Mouse (Mus musculus): ENCODE data around the gene Slc40a1.

DNA sequence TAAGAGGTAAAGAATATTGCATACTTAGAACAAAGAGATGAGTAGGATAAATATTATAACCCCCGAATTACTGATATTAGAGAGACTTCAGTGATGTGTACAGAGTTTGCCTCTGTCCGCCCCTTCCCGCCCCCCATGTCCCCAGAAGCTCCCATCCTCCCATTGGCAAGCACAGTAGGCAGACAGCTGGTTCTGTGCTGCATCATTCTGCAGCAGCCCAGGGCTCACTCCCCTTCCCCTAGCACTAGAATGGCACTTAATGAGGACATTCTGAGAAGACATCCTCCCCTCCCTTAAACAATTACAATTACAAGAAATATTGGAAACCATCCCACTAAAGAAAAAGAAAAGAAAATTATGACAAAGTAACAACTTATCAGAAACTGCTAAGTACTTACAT is 62.7 kb downstream of the Slc40a1 start:
- TF ChIP-seq CTCF (IDR thresholded peaks at IDR 0.05), result no peak
- TF ChIP-seq EP300 (IDR thresholded peaks at IDR 0.05; ENCODE audit: insufficient read depth, low read depth, low read length), result no peak

All from heart, adult 2 months (tissue).